Mouse (Mus musculus): Measurements from ENCODE around the gene Olfr170.
"Not testable (repeated sequence)": the region's sequence is repeated elsewhere in the genome, so short reads cannot be mapped to it uniquely, and the experiment has no call there.

The Olfr170 gene

DNA sequence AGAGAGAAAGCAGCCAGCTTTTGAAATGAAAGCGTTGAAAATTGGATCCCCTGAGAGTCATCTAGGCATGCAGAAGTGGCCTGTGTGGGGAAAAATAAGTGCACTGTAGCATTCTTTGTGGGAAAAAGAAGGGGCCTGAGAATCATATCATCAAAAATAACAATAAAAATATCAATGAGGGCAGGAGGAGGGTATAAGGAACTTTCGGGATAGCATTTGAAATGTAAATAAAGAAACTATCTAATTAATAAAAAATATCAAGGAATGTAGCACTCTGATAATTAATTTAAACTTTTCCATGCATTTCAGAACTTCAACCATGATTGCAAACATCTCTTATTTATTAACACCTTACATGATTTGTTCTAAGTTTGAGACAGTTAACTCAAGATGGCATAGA is at the start of gene Olfr170:
Gene Olfr170 (minus strand): TSS at position 101 of the 400 bp plus-strand sequence.
- DNase-seq = not testable (repeated sequence)

DNA sequence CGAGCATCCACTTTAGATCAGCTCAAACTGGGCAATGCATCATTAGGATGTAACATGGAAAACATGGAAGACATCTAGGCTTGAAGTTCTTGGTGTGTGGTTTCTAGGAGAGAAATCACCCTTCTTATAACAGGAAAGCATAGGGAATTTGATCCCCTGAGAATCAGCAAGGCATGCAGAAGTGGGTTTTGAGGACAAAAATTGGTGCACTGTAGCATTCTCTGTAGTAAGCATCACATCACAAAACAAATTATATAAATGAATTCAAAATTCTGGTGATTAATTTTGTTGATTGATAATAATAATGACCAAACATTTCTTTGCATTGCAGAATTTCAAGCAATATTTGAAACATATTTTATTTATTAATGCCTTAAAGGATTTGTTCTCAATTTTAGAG is 18.1 kb upstream of the Olfr170 start, which contains the start of gene Olfr171:
Gene Olfr171 (minus strand): TSS at position 101 of the 400 bp plus-strand sequence.
- no peak for DNase-seq

GRCm38 (mm10) chr16:19603166-19603565 is 8.5 kb downstream of the Olfr170 start:
- DNase-seq = no peak

DNA sequence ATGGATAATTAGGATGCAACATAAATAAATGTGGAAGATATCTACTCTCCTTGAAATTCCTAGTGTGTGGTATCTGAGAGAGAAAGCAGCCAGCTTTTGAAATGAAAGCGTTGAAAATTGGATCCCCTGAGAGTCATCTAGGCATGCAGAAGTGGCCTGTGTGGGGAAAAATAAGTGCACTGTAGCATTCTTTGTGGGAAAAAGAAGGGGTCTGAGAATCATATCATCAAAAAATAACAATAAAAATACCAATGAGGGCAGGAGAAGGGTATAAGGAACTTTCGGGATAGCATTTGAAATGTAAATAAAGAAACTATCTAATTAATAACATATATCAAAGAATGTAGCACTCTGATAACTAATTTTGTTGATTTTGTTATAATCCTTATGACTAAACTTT is 40.0 kb downstream of the Olfr170 start, which contains the start of gene Olfr169:
Gene Olfr169 (minus strand): TSS at position 101 of the 400 bp plus-strand sequence.
- not testable (repeated sequence) for DNase-seq

Measured in cerebellum, adult 8-10 months (tissue).